Mouse (Mus musculus) stomach, postnatal 0 days (tissue): ENCODE results near the gene Ikbke. TPM values are rescaled to one million over a fixed set of nuclear protein-coding genes. Genes with fewer than 3 reads are reported as not detected.
"Not testable (repeated sequence)": the region's sequence is repeated elsewhere in the genome, so short reads cannot be mapped to it uniquely, and the experiment has no call there.

Experiments used
- ATAC-seq: fragments of 200-750 bp; cut with Nextera tagmentation; 2 replicates; pipeline ENCODE4 v1.8.0; 2017; ENCODE audit not compliant: low FRiP score, low TSS enrichment
- DNase-seq: peaks from one replicate; pipeline ENCODE4 v3.0.0-alpha.2; 2016; ENCODE audit warnings: low spot score
- H3K27ac ChIP-seq: fragments of 300-500 bp; sonication (generic); replicated peaks from 2 replicates; pipeline ENCODE4 v1.5.1; 2014; ENCODE audit warnings: mild to moderate bottlenecking, control low read depth
- H3K27me3 ChIP-seq: fragments of 300-500 bp; sonication (generic); 2 replicates; pipeline ENCODE4 v1.6.1; 2014; ENCODE audit warnings: low read length; ENCODE audit not compliant: control insufficient read depth, insufficient read depth
- H3K36me3 ChIP-seq: fragments of 300-500 bp; sonication (generic); 2 replicates; pipeline ENCODE4 v1.6.1; 2014; ENCODE audit warnings: low read length, mixed read lengths; ENCODE audit not compliant: control insufficient read depth, insufficient read depth
- H3K4me1 ChIP-seq: fragments of 300-500 bp; sonication (generic); replicated peaks from 2 replicates; pipeline ENCODE4 v1.6.1; 2014; ENCODE audit warnings: antibody characterized with exemption; ENCODE audit not compliant: control insufficient read depth, insufficient read depth
- H3K4me2 ChIP-seq: fragments of 300-500 bp; sonication (generic); replicated peaks from 2 replicates; pipeline ENCODE4 v1.6.1; 2014; ENCODE audit warnings: low read depth, mild to moderate bottlenecking, control low read depth, moderate library complexity
- H3K4me3 ChIP-seq: fragments of 300-500 bp; sonication (generic); 2 replicates; pipeline ENCODE4 v1.5.1; 2014; ENCODE audit warnings: low read depth, low read length, control low read depth
- H3K9ac ChIP-seq: fragments of 300-500 bp; sonication (generic); 2 replicates; pipeline ENCODE4 v1.6.1; 2014; ENCODE audit warnings: mild to moderate bottlenecking, low read length, control low read depth, mixed read lengths
- H3K9me3 ChIP-seq: fragments of 300-500 bp; sonication (generic); 2 replicates; pipeline ENCODE4 v1.6.1; 2016; ENCODE audit warnings: low read length; ENCODE audit not compliant: control insufficient read depth
- CTCF ChIP-seq: IDR thresholded peaks from 2 replicates; pipeline ENCODE4 v1.5.1; 2016; ENCODE audit warnings: antibody characterized with exemption, low read depth, mild to moderate bottlenecking, moderate library complexity
- EP300 ChIP-seq: optimal IDR thresholded peaks from 2 replicates; pipeline ENCODE3; 2016; ENCODE audit warnings: antibody characterized with exemption
- WGBS: fragments of 180-500 bp; shearing (Covaris S2); extraction: QIAGEN DNeasy Blood & Tissue Kit; methylation state at CpG from one replicate; pipeline ENCODE4 v1.1.7; 2014; 5-methylcytosine and 5-hydroxymethylcytosine counted together
- polyA plus RNA-seq: library from polyadenylated mRNA; unstranded; fragments of >200 nt; fragmentation: Nextera tagmentation; extraction: Ambion mirVana; gene quantifications from 2 replicates; pipeline ENCODE4 v1.2.1, GENCODE M21; 2015

The Ikbke gene
- polyA plus RNA-seq, 1 experiment from 2014 or later, result 4.5 TPM

DNA sequence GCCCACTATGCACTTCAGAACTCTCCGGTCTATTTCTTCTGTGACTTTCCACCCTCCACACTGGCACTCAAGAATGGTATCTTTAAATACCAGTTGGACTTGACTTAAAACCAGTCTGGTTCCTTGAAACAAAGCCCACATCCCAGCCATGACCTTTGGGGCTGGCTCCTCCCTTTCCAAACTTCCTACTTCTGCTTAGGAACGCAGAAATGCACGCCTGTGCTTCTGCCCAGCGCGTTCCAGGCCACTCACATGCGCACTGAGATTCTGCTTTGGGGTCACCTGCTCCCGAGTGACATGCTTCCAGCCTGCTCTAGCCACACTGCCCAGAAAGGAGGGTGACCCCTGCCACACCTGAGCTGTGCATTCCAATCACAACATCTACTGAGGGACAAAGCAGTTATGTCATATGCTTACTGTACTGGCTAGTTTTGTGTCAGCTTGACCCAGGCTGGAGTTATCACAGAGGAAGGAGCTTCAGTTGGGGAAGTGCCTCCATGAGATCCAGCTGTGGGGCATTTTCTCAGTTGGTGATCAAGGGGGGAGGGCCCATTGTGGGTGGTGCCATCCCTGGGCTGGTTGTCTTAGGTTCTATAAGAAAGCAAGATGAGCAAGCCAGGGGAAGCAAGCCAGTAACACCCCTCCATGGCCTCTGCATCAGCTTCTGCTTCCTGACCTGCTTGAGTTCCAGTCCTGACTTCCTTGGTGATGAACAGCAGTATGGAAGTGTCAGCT is 26.7 kb downstream of the Ikbke start:
- H3K4me3 ChIP-seq, H3K9ac ChIP-seq, H3K27me3 ChIP-seq, H3K36me3 ChIP-seq, H3K9me3 ChIP-seq, H3K4me1 ChIP-seq, H3K4me2 ChIP-seq: not testable (repeated sequence)
- peak; percentile 65 for TF ChIP-seq EP300
- ATAC-seq, result peak; percentile 45; the same call in 1 of the 2 replicates
- DNase-seq, result peak; percentile 43
- WGBS, result 49% methylated on average over 7 of the region's 7 CpGs
- H3K27ac ChIP-seq, result peak overlapping the region; percentile 87

DNA sequence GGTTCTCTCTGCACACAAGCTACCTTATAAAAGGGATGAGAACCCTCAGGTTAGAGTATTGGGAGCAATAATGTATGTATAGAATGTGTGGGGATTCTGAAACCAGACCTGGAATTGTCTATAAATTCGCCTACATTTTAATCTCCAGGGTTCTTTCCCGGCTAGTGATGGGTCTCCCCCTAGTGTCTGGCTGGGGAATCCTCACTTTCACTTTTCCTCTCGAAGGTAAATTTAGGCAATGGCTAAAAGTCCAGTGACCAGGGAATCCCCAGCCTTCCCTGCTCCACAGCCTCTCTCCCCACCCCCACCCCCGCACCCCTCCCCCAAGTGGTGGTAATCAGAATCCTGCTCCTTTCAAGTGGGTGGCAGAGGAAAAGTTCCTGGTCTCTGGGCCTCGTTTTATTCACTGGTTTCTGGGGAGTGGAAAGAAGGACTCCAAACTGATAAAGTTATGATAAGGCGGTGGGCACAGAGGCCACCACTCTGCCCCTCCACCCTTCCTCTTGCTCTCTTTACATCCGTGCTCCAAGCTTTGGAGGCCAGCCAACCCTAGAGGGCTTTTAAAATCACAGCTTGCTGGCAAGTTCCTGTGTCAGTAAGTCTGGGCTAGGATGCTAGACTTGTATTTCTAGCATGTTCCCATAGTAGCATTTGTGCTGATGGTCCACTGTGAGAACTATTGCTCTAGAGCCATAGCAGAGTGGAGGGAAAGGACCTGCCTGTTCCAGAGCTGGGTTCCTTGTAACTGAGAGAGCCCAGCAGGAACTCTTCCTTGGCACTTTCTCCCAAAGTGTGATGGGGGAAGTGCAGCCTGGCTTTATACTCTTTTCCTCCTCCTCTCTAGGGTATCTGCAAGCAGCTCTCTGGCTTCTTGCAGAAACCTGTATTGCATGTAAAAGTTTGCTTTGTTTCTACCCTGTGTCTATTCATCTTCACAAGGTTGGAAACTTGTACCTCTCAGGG is 32.7 kb downstream of the Ikbke start:
- Histone ChIP-seq H3K27me3 (no peaks in the 10 kb centered on the region), H3K9ac (peak overlapping the region; percentile 18; the same call in 1 of the 2 replicates), H3K4me3 (no peak overlapping the region), H3K4me2 (peak overlapping the region; percentile 98), H3K36me3 (no peaks in the 10 kb centered on the region), H3K9me3 (no peaks in the 10 kb centered on the region), H3K4me1 (0 out of 2 replicates have a peak, but pooled peaks cover 4% of the 10 kb centered on the region), H3K27ac (no peak overlapping the region)
- DNase-seq, result peak; percentile 43
- 9% methylated on average over 7 of the region's 7 CpGs for whole genome bisulfite sequencing
- TF ChIP-seq CTCF (peak; percentile 82), EP300 (no peak)
- ATAC-seq, result no peak; the same call in 1 of the 2 replicates

- Histone ChIP-seq H3K36me3 (no peaks in the 10 kb centered on the region), H3K27ac (no peak overlapping the region), H3K9ac (peak overlapping the region; percentile 80; the same call in 1 of the 2 replicates), H3K9me3 (no peaks in the 10 kb centered on the region), H3K4me3 (peak overlapping the region; percentile 72), H3K27me3 (no peaks in the 10 kb centered on the region), H3K4me2 (peak overlapping the region; percentile 98), H3K4me1 (0 out of 2 replicates have a peak, but pooled peaks cover 4% of the 10 kb centered on the region)
- ATAC-seq, result peak; percentile 57
- DNase-seq, result peak; percentile 52
- 9% methylated on average over 9 of the region's 9 CpGs for WGBS
- TF ChIP-seq CTCF (peak; percentile 71), EP300 (no peak)
Measured at GRCm38 (mm10) chr1:131245926-131246325, 33.5 kb downstream of the Ikbke start.

DNA sequence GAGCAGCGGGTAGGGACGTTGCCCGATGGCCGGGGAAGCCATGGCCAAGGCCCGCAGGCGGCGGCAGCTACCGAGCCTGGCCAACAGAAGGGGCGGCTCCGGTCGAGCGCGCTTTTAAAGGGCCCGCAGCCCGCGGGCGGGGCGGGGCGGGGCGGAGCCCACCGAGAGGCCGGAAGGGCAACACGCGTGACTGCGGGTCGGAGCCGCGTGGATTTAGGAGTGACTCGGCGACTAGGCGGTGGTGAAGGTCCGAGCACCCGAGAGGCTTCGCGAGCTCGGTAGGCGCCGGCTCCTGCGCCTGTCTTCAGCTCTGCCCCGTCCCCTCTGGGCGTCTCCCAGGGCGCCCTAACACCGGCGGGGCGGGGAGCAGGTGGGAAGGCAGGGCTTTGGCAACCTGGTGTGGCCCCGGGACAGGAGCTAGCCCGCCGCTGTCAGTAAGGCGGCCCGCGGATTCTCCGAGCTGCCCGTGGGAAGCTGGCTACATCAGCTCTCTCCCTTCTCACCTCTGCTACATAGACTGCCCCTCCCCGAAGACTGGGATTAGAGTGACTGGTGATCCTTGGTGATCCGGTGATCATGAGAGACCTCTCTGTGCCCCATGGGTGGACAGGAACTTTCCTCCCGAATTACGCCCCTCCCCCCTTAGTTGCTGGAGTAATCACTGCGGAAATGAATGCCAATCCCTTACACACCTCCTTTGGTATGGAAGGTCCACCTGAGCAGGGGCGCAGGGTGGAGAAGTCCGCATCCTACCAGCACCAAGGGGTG is 34.1 kb downstream of the Ikbke start, which contains the start of gene Rassf5:
TSS of gene Rassf5 (minus strand) at position 170 of the 768 bp plus-strand sequence.
- Histone ChIP-seq H3K27me3 (no peaks in the 10 kb centered on the region), H3K4me1 (0 out of 2 replicates have a peak, but pooled peaks cover 4% of the 10 kb centered on the region), H3K9ac (peak within 1 kb of the TSS; percentile 80), H3K27ac (peak within 1 kb of the TSS; percentile 73), H3K4me2 (peak within 1 kb of the TSS; percentile 98), H3K4me3 (peak within 1 kb of the TSS; percentile 72), H3K9me3 (no peaks in the 10 kb centered on the region), H3K36me3 (no peaks in the 10 kb centered on the region)
- WGBS, result under 1% methylated on average over 51 of the region's 60 CpGs
- ATAC-seq (peak; percentile 75), DNase-seq (peak; percentile 79)
- TF ChIP-seq EP300, result no peak
- no peak for TF ChIP-seq CTCF

GRCm38 (mm10) chr1:131244536-131245088 is 34.8 kb downstream of the Ikbke start:
- ATAC-seq, result peak; percentile 24; the same call in 1 of the 2 replicates
- TF ChIP-seq CTCF (no peak), EP300 (no peak)

More at GRCm38 (mm10) chr1:131244536-131245088, 34.8 kb downstream of the Ikbke start:
- Histone ChIP-seq H3K27ac (peak overlapping the region; percentile 73), H3K4me1 (0 out of 2 replicates have a peak, but pooled peaks cover 5% of the 10 kb centered on the region), H3K27me3 (no peaks in the 10 kb centered on the region), H3K4me3 (peak overlapping the region; percentile 72), H3K9ac (peak overlapping the region; percentile 80), H3K4me2 (peak overlapping the region; percentile 98), H3K36me3 (no peaks in the 10 kb centered on the region), H3K9me3 (no peaks in the 10 kb centered on the region)
- WGBS, result 3% methylated on average over 53 of the region's 57 CpGs
- DNase-seq, result peak; percentile 29
